Mouse (Mus musculus) midbrain, postnatal 0 days (tissue): ENCODE results near the gene Nup62. TPM values are rescaled to one million over a fixed set of nuclear protein-coding genes. Genes with fewer than 3 reads are reported as not detected.
A peak's percentile ranks its signal among the peaks of the same experiment; 100 is the strongest.

ENCODE experiments used
- ATAC-seq: fragments of 200-750 bp; cut with Nextera tagmentation; 2 replicates; pipeline ENCODE4 v1.8.0; 2017; ENCODE audit warnings: moderate number of reproducible peaks, mild to moderate bottlenecking, moderate TSS enrichment, moderate library complexity; ENCODE audit not compliant: low FRiP score
- DNase-seq: peaks from one replicate; pipeline ENCODE4 v3.0.0-alpha.2; 2015; ENCODE audit warnings: low spot score
- H3K27ac ChIP-seq: fragments of 300-500 bp; sonication (generic); 2 replicates; pipeline ENCODE4 v1.5.1; 2014; ENCODE audit warnings: low read depth, mild to moderate bottlenecking, low read length, mixed read lengths
- H3K27me3 ChIP-seq: fragments of 300-500 bp; sonication (generic); 2 replicates; pipeline ENCODE4 v1.6.1; 2014; ENCODE audit warnings: low read length, control low read depth, mixed read lengths; ENCODE audit not compliant: insufficient read depth
- H3K36me3 ChIP-seq: fragments of 300-500 bp; sonication (generic); 2 replicates; pipeline ENCODE4 v1.6.1; 2014; ENCODE audit warnings: low read length, control low read depth, mixed read lengths; ENCODE audit not compliant: insufficient read depth
- H3K4me1 ChIP-seq: fragments of 300-500 bp; sonication (generic); 2 replicates; pipeline ENCODE4 v1.6.1; 2014; ENCODE audit warnings: mild to moderate bottlenecking, control low read depth, antibody characterized with exemption, low read length, mixed read lengths; ENCODE audit not compliant: insufficient read depth
- H3K4me2 ChIP-seq: fragments of 300-500 bp; sonication (generic); 2 replicates; pipeline ENCODE4 v1.6.1; 2014; ENCODE audit warnings: low read depth, mild to moderate bottlenecking, low read length, mixed read lengths; ENCODE audit not compliant: poor library complexity, severe bottlenecking
- H3K4me3 ChIP-seq: fragments of 300-500 bp; sonication (generic); 2 replicates; pipeline ENCODE4 v1.5.1; 2014; ENCODE audit warnings: low read depth, mild to moderate bottlenecking, low read length, moderate library complexity
- H3K9ac ChIP-seq: fragments of 300-500 bp; sonication (generic); replicated peaks from 2 replicates; pipeline ENCODE4 v1.6.1; 2014; ENCODE audit warnings: mild to moderate bottlenecking, low read length, moderate library complexity, mixed read lengths; ENCODE audit not compliant: poor library complexity, severe bottlenecking
- H3K9me3 ChIP-seq: fragments of 300-500 bp; sonication (generic); 2 replicates; pipeline ENCODE4 v1.6.1; 2016; ENCODE audit warnings: low read length, control low read depth
- CTCF ChIP-seq: IDR thresholded peaks from 2 replicates; pipeline ENCODE4 v1.5.1; 2016; ENCODE audit warnings: antibody characterized with exemption, mild to moderate bottlenecking
- WGBS: fragments of 180-500 bp; shearing (Covaris S2); extraction: QIAGEN DNeasy Blood & Tissue Kit; methylation state at CpG from one replicate; pipeline ENCODE4 v1.1.7; 2014; 5-methylcytosine and 5-hydroxymethylcytosine counted together
- microRNA counts: library from miRNA; unstranded; fragments of <30 nt; microRNA quantifications from one replicate; lab custom pipeline; 2015
- microRNA-seq: library from miRNA; unstranded; fragments of <30 nt; microRNA quantifications from one replicate; pipeline ENCODE4, GENCODE M21; 2016; ENCODE audit warnings: borderline number of aligned reads
- polyA plus RNA-seq: library from polyadenylated mRNA; unstranded; fragments of >200 nt; fragmentation: Nextera tagmentation; extraction: Ambion mirVana; gene quantifications from 2 replicates; pipeline ENCODE4 v1.2.1, GENCODE M21; 2015
- total RNA-seq: library from RNA; depleted of rRNA; stranded (reverse); fragments of >200 nt; gene quantifications from 2 replicates; pipeline ENCODE4 v1.2.3, GENCODE M21; 2014; rRNA removed

Nup62 gene
- total and polyA plus RNA-seq, 2 experiments from 2014 or later: 46.9 to 65.9 TPM

DNA sequence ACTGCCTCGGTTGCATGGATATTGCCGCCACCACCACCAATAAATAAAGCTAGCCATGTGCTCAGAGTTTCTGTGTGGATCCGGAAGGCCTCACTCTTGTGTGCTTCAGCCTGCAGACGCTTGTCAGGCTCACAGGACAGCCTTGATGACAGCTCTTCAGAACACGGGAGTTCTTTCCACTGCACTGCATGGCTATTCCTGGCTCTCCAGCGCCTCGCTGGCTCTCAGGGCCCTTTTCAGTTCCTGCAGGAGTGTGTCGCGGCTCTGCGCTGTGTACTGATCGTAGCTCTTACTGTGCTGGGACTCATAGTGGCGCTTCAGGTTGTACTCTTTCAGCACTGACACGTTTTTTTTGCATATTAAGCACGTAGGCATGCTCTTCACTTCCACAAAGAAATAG, 61.9 kb downstream of the Nup62 start:
- 88% methylated on average over 14 of the region's 14 CpGs for WGBS
- Histone ChIP-seq H3K36me3 (peaks cover 63% of the 10 kb centered on the region), H3K27ac (no peak overlapping the region), H3K9me3 (no peaks in the 10 kb centered on the region), H3K4me1 (no peaks in the 10 kb centered on the region), H3K4me3 (no peak overlapping the region), H3K4me2 (no peak overlapping the region), H3K9ac (no peak overlapping the region), H3K27me3 (no peaks in the 10 kb centered on the region)
- no peak for TF ChIP-seq CTCF
- no peak for ATAC-seq
- DNase-seq: no peak

MicroRNA genes within 50 kb of the gene (microRNA counts, 519-probe panel; counts per million panel counts)
- 528 counts per million, percentile 58 among the panel's probes with 10 or more counts for microRNA mmu-miR-707 (lab: Ali Mortazavi, UCI)

Small RNA genes within 50 kb of the gene (microRNA-seq; reads per million reads assigned to microRNA genes)
- not detected for gene Mir707

Other genes starting within 250 kb of the Nup62 start
- not detected in 2 replicates for gene Napsa, start 243.7 kb upstream of the Nup62 start, total RNA-seq
- 0.79 and 0.82 TPM in 2 replicates for gene Napsa, start 243.7 kb upstream of the Nup62 start, polyA plus RNA-seq
- gene Kcnc3, start 225.4 kb upstream of the Nup62 start, total RNA-seq: 17.2 and 25.4 TPM in 2 replicates
- 6.2 and 6.6 TPM in 2 replicates for gene Kcnc3, start 225.4 kb upstream of the Nup62 start, polyA plus RNA-seq
- 8.8 and 11.0 TPM in 2 replicates for gene Myh14, start 145.2 kb upstream of the Nup62 start, total RNA-seq
- 6.9 and 7.9 TPM in 2 replicates for gene Myh14, start 145.2 kb upstream of the Nup62 start, polyA plus RNA-seq
- gene Izumo2, start 107.3 kb upstream of the Nup62 start, total RNA-seq: not detected in 2 replicates
- not detected in 2 replicates for gene Izumo2, start 107.3 kb upstream of the Nup62 start, polyA plus RNA-seq
- 22.8 and 23.3 TPM in 2 replicates for gene Vrk3, start 67.7 kb upstream of the Nup62 start, total RNA-seq
- gene Vrk3, start 67.7 kb upstream of the Nup62 start, polyA plus RNA-seq: 23.5 and 26.4 TPM in 2 replicates
- gene Zfp473, start 65.0 kb upstream of the Nup62 start, total RNA-seq: 1.1 TPM in 2 replicates
- 0.48 and 0.51 TPM in 2 replicates for gene Zfp473, start 65.0 kb upstream of the Nup62 start, polyA plus RNA-seq
- not detected in 2 replicates for gene Il4i1, start 299 bp downstream of the Nup62 start, total RNA-seq
- gene Il4i1, start 299 bp downstream of the Nup62 start, polyA plus RNA-seq: 0.62 and 1.1 TPM in 2 replicates
- gene Atf5, start 570 bp downstream of the Nup62 start, total RNA-seq: 4.8 and 6.8 TPM in 2 replicates
- gene Atf5, start 570 bp downstream of the Nup62 start, polyA plus RNA-seq: 3.4 and 3.7 TPM in 2 replicates
- gene Akt1s1, start 32.9 kb downstream of the Nup62 start, total RNA-seq: 104 and 120 TPM in 2 replicates
- gene Akt1s1, start 32.9 kb downstream of the Nup62 start, polyA plus RNA-seq: 89.1 and 91.0 TPM in 2 replicates
- 79.7 and 129 TPM in 2 replicates for gene Tbc1d17, start 33.0 kb downstream of the Nup62 start, total RNA-seq
- gene Tbc1d17, start 33.0 kb downstream of the Nup62 start, polyA plus RNA-seq: 115 and 126 TPM in 2 replicates
- gene Pnkp, start 41.1 kb downstream of the Nup62 start, total RNA-seq: 29.5 and 32.4 TPM in 2 replicates
- 31.2 and 31.5 TPM in 2 replicates for gene Pnkp, start 41.1 kb downstream of the Nup62 start, polyA plus RNA-seq
- gene Ptov1, start 53.7 kb downstream of the Nup62 start, total RNA-seq: 484 and 500 TPM in 2 replicates
- gene Ptov1, start 53.7 kb downstream of the Nup62 start, polyA plus RNA-seq: 430 and 439 TPM in 2 replicates
- gene Med25, start 76.6 kb downstream of the Nup62 start, total RNA-seq: 153 and 182 TPM in 2 replicates
- 150 and 154 TPM in 2 replicates for gene Med25, start 76.6 kb downstream of the Nup62 start, polyA plus RNA-seq
- gene Fuz, start 80.0 kb downstream of the Nup62 start, total RNA-seq: 18.5 and 22.4 TPM in 2 replicates
- gene Fuz, start 80.0 kb downstream of the Nup62 start, polyA plus RNA-seq: 14.8 and 15.4 TPM in 2 replicates
- gene Ap2a1, start 113.4 kb downstream of the Nup62 start, total RNA-seq: 208 and 238 TPM in 2 replicates
- gene Ap2a1, start 113.4 kb downstream of the Nup62 start, polyA plus RNA-seq: 128 and 129 TPM in 2 replicates
- gene Tsks, start 127.1 kb downstream of the Nup62 start, total RNA-seq: not detected in 2 replicates
- gene Tsks, start 127.1 kb downstream of the Nup62 start, polyA plus RNA-seq: 0.12 and 0.17 TPM in 2 replicates
- 88.1 and 90.1 TPM in 2 replicates for gene Cpt1c, start 158.8 kb downstream of the Nup62 start, total RNA-seq
- 54.0 and 56.9 TPM in 2 replicates for gene Cpt1c, start 158.8 kb downstream of the Nup62 start, polyA plus RNA-seq
- 218 and 285 TPM in 2 replicates for gene Prmt1, start 170.5 kb downstream of the Nup62 start, total RNA-seq
- gene Prmt1, start 170.5 kb downstream of the Nup62 start, polyA plus RNA-seq: 580 and 583 TPM in 2 replicates
- 37.2 and 40.6 TPM in 2 replicates for gene Irf3, start 181.6 kb downstream of the Nup62 start, total RNA-seq
- 25.6 and 25.9 TPM in 2 replicates for gene Irf3, start 181.6 kb downstream of the Nup62 start, polyA plus RNA-seq
- gene Bcl2l12, start 182.6 kb downstream of the Nup62 start, total RNA-seq: 7.8 and 11.4 TPM in 2 replicates
- 5.9 and 8.4 TPM in 2 replicates for gene Bcl2l12, start 182.6 kb downstream of the Nup62 start, polyA plus RNA-seq
- 86.5 and 90.9 TPM in 2 replicates for gene Scaf1, start 200.3 kb downstream of the Nup62 start, total RNA-seq
- gene Scaf1, start 200.3 kb downstream of the Nup62 start, polyA plus RNA-seq: 49.0 and 53.3 TPM in 2 replicates
- gene Rras, start 201.9 kb downstream of the Nup62 start, total RNA-seq: 7.3 and 7.9 TPM in 2 replicates
- gene Rras, start 201.9 kb downstream of the Nup62 start, polyA plus RNA-seq: 11.9 and 14.0 TPM in 2 replicates
- gene Prr12, start 236.8 kb downstream of the Nup62 start, total RNA-seq: 17.4 and 17.9 TPM in 2 replicates
- gene Prr12, start 236.8 kb downstream of the Nup62 start, polyA plus RNA-seq: 8.8 and 9.2 TPM in 2 replicates
- gene Nosip, start 246.3 kb downstream of the Nup62 start, total RNA-seq: 68.3 and 79.4 TPM in 2 replicates
- 70.0 and 72.3 TPM in 2 replicates for gene Nosip, start 246.3 kb downstream of the Nup62 start, polyA plus RNA-seq
- 7.7 and 10.3 TPM in 2 replicates for gene Prrg2, start 246.6 kb downstream of the Nup62 start, total RNA-seq
- gene Prrg2, start 246.6 kb downstream of the Nup62 start, polyA plus RNA-seq: 13.7 and 15.7 TPM in 2 replicates